Mouse (Mus musculus) lung, adult 2 months (tissue): Measurements from ENCODE around the gene Psmc3. TPM values are rescaled to one million over a fixed set of nuclear protein-coding genes. Genes with fewer than 3 reads are reported as not detected.

ENCODE experiments used
- DNase-seq: peaks from one replicate; pipeline ENCODE4 v3.0.0; 2022
- H3K4me1 ChIP-seq: fragments of 200-500 bp; 2 replicates; pipeline ENCODE4 v1.6.1; 2011; ENCODE audit warnings: low read length; ENCODE audit not compliant: control insufficient read depth, insufficient read depth
- H3K4me3 ChIP-seq: fragments of 200-500 bp; replicated peaks from 2 replicates; pipeline ENCODE3; 2011; ENCODE audit warnings: low read depth, mild to moderate bottlenecking, control low read depth, low read length; ENCODE audit errors: extremely low read depth
- CTCF ChIP-seq: fragments of 200-500 bp; IDR thresholded peaks from 2 replicates; pipeline ENCODE4 v1.5.1; 2011; ENCODE audit warnings: mild to moderate bottlenecking, low read length, control low read depth; ENCODE audit not compliant: insufficient read depth
- POLR2A ChIP-seq: fragments of 200-500 bp; IDR thresholded peaks from 2 replicates; pipeline ENCODE4 v1.6.1; 2011; ENCODE audit warnings: low read depth, mild to moderate bottlenecking, control low read depth, low read length, borderline replicate concordance; ENCODE audit errors: extremely low read depth
- WGBS: fragments of 180-500 bp; shearing (Covaris S2); methylation state at CpG from one replicate; pipeline ENCODE4 v1.1.7; 2018; 5-methylcytosine and 5-hydroxymethylcytosine counted together
- polyA plus RNA-seq: library from polyadenylated mRNA; depleted of rRNA; stranded (reverse); fragments of >200 nt; gene quantifications from 2 replicates; pipeline ENCODE4 v1.2.3, GENCODE M21; 2012

Gene Psmc3
- polyA plus RNA-seq, 1 experiment: 76.9 TPM

GRCm38 (mm10) chr2:91051917-91052316, 1.9 kb upstream of the Psmc3 start:
- TF ChIP-seq CTCF: no peak
- TF ChIP-seq POLR2A: no peak
- WGBS: 52% methylated on average over 3 of the region's 3 CpGs
- H3K4me1 ChIP-seq: peaks cover 4% of the 10 kb centered on the region
- H3K4me3 ChIP-seq: no peak overlapping the region
- no peak for DNase-seq

GRCm38 (mm10) chr2:91052752-91053151, 1.1 kb upstream of the Psmc3 start:
- WGBS: 29% methylated on average over 2 of the region's 2 CpGs
- H3K4me1 ChIP-seq: peaks cover 4% of the 10 kb centered on the region

GRCm38 (mm10) chr2:91053181-91053933, 452 bp upstream of the Psmc3 start:
- TF ChIP-seq CTCF (no peak), POLR2A (no peak)
- WGBS: 0% methylated on average over 6 of the region's 6 CpGs
- peak overlapping the region; percentile 72 for H3K4me3 ChIP-seq
- peaks cover 4% of the 10 kb centered on the region for H3K4me1 ChIP-seq
- no peak for DNase-seq

More at GRCm38 (mm10) chr2:91052752-91053151, 1.1 kb upstream of the Psmc3 start:
- TF ChIP-seq CTCF: no peak
- no peak for TF ChIP-seq POLR2A
- no peak for DNase-seq
- H3K4me3 ChIP-seq: no peak overlapping the region

- TF ChIP-seq POLR2A (no peak), CTCF (no peak)
- peaks cover 6% of the 10 kb centered on the region for H3K4me1 ChIP-seq
- no peak for DNase-seq
- no peak overlapping the region for H3K4me3 ChIP-seq
- WGBS: 90% methylated on average over 5 of the region's 5 CpGs
Measured at GRCm38 (mm10) chr2:91058435-91058834, 4.6 kb downstream of the Psmc3 start.

GRCm38 (mm10) chr2:91059376-91059775, 5.6 kb downstream of the Psmc3 start:
- Histone ChIP-seq H3K4me3 (no peak overlapping the region), H3K4me1 (peaks cover 6% of the 10 kb centered on the region)
- DNase-seq: no peak
- 100% methylated on average over 2 of the region's 2 CpGs for WGBS
- TF ChIP-seq CTCF: no peak
- no peak for TF ChIP-seq POLR2A

GRCm38 (mm10) chr2:91060544-91061355, 6.9 kb downstream of the Psmc3 start:
- TF ChIP-seq CTCF (peak; percentile 58), POLR2A (no peak)
- Histone ChIP-seq H3K4me1 (peaks cover 2% of the 10 kb centered on the region; the same call in 1 of the 2 replicates), H3K4me3 (no peak overlapping the region)
- 78% methylated on average over 10 of the region's 10 CpGs for WGBS
- DNase-seq: peak; percentile 31

- WGBS: 63% methylated on average over 6 of the region's 6 CpGs
Measured at GRCm38 (mm10) chr2:91061849-91062481, 8.2 kb downstream of the Psmc3 start.

GRCm38 (mm10) chr2:91062779-91063606, 9.2 kb downstream of the Psmc3 start:
- Histone ChIP-seq H3K4me1 (peaks cover 2% of the 10 kb centered on the region; the same call in 1 of the 2 replicates), H3K4me3 (no peak overlapping the region)
- DNase-seq: no peak
- TF ChIP-seq POLR2A (no peak), CTCF (no peak)
- WGBS: 90% methylated on average over 16 of the region's 16 CpGs

More at GRCm38 (mm10) chr2:91061849-91062481, 8.2 kb downstream of the Psmc3 start:
- Histone ChIP-seq H3K4me1 (peaks cover 2% of the 10 kb centered on the region; the same call in 1 of the 2 replicates), H3K4me3 (no peak overlapping the region)
- peak; percentile 36 for DNase-seq
- no peak for TF ChIP-seq CTCF
- TF ChIP-seq POLR2A: no peak
